Mouse (Mus musculus) CD8-positive naive resting alpha-beta T cell, adult 2 months (primary cell): ENCODE measurements around the gene Atg9b.
"Not testable (repeated sequence)": the region's sequence is repeated elsewhere in the genome, so short reads cannot be mapped to it uniquely, and the experiment has no call there.

Experiments
- DNase-seq, 2 experiments: peaks; one replicate each; pipeline ENCODE4 v3.0.0; 2022; ENCODE audit warnings: low read depth in 2 of 2, low spot score in 2 of 2

Gene Atg9b

DNA sequence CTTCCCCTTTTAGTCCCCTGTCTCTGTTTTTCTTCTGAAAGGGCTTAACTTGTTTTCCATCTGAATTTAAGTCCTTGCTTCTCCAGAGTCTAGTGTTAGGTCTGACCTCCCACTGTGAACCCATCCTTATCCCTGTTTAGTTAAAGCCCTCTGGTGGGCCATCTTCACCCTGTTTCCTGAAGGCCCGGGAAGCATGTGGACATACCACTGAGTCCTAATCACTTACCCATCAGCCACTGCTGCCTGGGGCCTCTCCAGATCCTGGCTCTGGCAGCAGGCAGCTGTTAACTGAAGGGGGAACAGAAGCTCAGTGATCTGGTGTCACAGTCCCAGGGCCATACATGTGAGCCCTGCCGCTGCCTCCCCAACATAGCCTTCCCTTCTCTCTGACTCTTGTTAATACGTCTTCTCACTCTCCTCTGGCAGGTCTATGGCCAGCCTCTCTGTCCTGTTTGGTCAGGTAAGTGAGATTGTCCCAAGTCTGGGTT is 13.5 kb upstream of the Atg9b start:
- no peak for DNase-seq

- no peak for DNase-seq
Measured at GRCm38 (mm10) chr5:24404594-24405360, 12.8 kb upstream of the Atg9b start.

GRCm38 (mm10) chr5:24401969-24402368 is 10.0 kb upstream of the Atg9b start:
- DNase-seq = no peak

DNA sequence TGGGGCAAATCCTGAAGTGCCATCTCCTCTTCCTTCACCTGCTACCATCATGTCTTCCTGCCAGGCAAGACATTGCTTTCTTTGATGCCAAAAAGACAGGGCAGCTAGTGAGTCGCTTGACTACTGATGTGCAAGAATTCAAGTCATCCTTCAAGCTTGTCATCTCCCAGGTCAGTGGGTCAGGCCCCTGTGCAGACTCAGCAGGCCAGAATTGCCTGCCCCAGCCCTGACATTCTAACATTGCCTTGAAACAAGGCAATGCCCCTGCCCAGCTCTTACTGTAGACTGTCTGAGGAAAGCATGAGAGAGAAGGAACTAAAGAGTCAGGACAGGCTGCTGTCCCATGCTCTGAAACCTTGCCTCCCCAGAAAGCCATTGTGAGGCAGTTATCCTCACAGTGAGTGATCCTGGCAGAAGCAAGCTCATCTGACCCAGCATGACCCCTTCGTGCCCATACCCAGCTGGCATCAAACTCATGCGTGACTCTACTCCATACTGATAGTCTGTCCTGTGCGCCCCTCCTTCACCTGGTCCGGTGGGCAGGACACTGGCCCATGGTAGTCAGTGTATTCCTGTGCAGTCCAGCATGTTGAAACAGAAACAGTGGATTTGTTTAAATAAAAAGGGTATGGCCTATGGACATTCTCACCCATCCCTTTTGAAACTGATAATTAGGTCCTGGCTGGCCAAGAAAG is 9.1 kb upstream of the Atg9b start:
- DNase-seq = no peak

- DNase-seq = no peak
Measured at GRCm38 (mm10) chr5:24400362-24400761, 8.4 kb upstream of the Atg9b start.

GRCm38 (mm10) chr5:24399686-24400085 is 7.7 kb upstream of the Atg9b start:
- DNase-seq = no peak

GRCm38 (mm10) chr5:24396254-24396653 is 4.3 kb upstream of the Atg9b start:
- not testable (repeated sequence) for DNase-seq

GRCm38 (mm10) chr5:24394165-24394894 is 2.4 kb upstream of the Atg9b start:
- DNase-seq = peak; percentile 75 to 81

- DNase-seq = peak; percentile 79 to 86
Measured at GRCm38 (mm10) chr5:24393392-24393997, 1.6 kb upstream of the Atg9b start, which contains the start of gene Abcb8. Gene Abcb8, plus strand, starts transcription at chr5:24393663.

DNA sequence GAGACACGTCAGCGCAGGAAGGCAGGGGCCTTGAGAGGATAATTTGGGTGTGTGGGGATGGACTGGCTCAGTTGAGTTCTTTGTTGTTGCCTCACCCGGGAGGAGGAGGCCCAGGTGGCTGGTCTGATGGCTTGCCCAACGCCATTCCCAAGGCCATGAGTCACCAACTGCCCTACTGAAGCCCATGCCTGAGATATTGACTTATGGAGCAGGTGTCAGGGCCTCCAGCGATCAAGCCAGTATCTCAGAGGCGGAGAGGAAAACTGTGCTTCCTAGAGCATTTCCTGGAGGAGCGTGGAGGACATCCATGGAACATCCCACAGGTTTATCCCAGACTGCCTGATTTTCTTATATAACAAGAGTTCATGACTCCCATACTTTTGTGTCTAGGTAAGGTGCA is 781 bp upstream of the Atg9b start:
- no peak for DNase-seq

GRCm38 (mm10) chr5:24389658-24390020 is 2.3 kb downstream of the Atg9b start:
- no peak for DNase-seq

DNA sequence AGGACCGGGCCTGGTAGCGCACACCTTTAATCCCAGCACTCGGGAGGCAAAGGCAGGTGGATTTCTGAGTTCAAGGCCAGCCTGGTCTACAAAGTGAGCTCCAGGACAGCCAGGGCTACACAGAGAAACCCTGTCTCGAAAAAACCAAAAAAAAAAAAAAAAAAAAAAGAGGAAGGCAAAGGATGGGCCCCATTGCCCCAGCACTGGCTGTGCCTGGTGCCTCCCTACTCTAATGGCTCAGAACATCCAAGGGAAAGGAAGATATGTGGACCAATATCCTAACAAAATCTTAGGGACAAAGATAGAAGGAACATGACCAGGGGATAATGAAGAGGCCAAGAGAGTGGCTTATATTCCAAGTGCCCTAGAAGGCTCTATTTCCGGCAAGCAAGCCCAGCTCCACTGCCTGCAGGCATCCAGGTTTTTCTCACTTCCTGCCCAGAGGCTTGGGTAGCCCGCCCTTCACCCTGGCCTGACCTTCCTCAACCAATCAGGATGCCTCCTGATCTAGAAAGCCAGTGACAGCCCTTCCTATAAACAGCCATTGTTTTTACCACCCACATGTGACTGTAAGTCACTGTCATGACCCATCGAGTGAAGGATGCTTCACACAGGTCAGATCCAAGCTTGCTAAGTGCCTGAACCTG is 2.8 kb downstream of the Atg9b start:
- DNase-seq = no peak

GRCm38 (mm10) chr5:24388246-24388915 is 3.6 kb downstream of the Atg9b start:
- no peak for DNase-seq

DNA sequence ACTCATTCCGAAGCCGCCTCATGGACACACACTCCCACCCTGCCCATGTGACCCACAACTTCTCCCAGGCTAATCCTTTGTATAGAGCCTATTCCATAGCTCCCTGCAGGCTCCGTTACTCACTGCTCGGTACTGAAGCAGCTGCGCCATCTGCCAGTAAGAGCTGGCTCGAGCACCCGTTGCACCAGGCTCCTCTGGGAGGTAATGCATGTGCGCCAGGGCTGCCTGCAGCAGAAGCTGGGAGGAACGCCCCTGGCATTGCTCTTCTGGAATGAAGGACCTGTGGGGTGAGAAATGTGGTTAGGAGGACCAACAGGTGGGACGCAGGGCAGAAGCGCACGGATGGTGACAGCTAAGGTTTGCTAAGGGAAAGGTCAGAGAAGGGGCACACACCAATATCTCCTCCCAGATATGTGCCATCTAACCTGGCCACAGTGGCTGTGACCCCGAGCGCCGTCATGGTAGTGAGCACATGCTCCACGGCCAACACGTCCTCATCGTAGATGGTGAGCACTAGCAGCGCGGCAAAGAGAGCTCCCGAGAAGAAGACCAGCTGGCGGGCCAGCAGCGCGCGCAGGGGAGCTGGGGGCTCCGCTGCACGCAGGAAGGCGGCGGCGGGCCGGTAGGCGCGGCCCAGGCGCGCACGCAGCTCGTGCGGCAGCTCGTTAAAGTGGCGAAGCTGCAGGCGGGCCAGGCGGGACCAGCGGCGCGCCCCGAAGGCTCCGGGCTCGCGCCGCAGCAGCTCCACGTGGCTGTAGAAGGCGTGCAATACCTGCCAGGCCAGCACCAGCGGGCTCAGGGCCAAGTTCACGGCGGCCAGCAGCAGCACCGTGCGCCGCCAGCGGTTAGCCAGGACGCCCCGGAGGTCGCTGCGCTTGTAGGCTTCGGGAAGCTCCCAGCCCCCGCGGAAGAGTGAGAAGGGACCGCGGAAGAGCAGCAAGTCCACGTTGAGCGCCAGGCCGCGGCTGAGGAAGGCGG is 4.4 kb downstream of the Atg9b start:
- DNase-seq = peak in 1 of 2 experiments; percentile 21

- DNase-seq = no peak
Measured at GRCm38 (mm10) chr5:24385887-24386550, 5.9 kb downstream of the Atg9b start.

- no peak for DNase-seq
Measured at GRCm38 (mm10) chr5:24385374-24385773, 6.6 kb downstream of the Atg9b start.

- DNase-seq = no peak
Measured at GRCm38 (mm10) chr5:24384407-24384806, 7.5 kb downstream of the Atg9b start.

- peak; percentile 76 to 83 for DNase-seq
Measured at GRCm38 (mm10) chr5:24383026-24383859, 8.7 kb downstream of the Atg9b start.
